Mouse (Mus musculus) megakaryocyte, embryonic 14.5 days (primary cell): ENCODE measurements around the gene Dclk1.

Experiments
- FLI1 ChIP-seq: IDR thresholded peaks from 2 replicates; pipeline ENCODE4 v1.6.1; 2012; ENCODE audit warnings: low read length, inconsistent platforms, mixed read lengths
- GATA1 ChIP-seq: IDR thresholded peaks from 3 replicates; pipeline ENCODE4 v1.6.1; 2012; ENCODE audit warnings: mixed read lengths, low read length, inconsistent platforms, borderline replicate concordance

- TF ChIP-seq GATA1: no peak
- TF ChIP-seq FLI1: no peak
Measured at GRCm38 (mm10) chr3:55288726-55289125, 46.6 kb downstream of the Dclk1 start.
